23 mouse cellular contexts compared by ENCODE assay signal in genomic region chr1:39784632-39785031, GRCm38 (mm10). TPM values are rescaled to one million over a fixed set of nuclear protein-coding genes. Genes with fewer than 3 reads are reported as not detected.
DNase-seq lines count a peak whose midpoint lies in the region; ATAC-seq and TF ChIP-seq lines count a peak whose summit lies in the region.
"Had no signal": no experiment of that assay in that cellular context is flagged by ENCODE, and none has a peak within 500 bp of the region (broad histone marks: within the 10 kb centered on the region; RNA-seq: fewer than 3 reads in every experiment).

No protein-coding gene starts in this region.

- WGBS in liver, postnatal 0 days (ENCODE audit: insufficient replicate concordance) = 36% methylated on average over 5 of the region's 5 CpGs

- no peak overlapping the region for H3K27ac ChIP-seq in liver, postnatal 0 days (ENCODE audit: low read depth)
- H3K27ac ChIP-seq: embryonic facial prominence, embryonic 15.5 days; forebrain, embryonic 10.5 days; gastrocnemius, adult 2 months; hindbrain, embryonic 12.5 days had no signal

- H3K27me3 ChIP-seq in liver, postnatal 0 days (ENCODE audit: insufficient read depth, low read length) = no peaks in the 10 kb centered on the region
- H3K27me3 ChIP-seq: embryonic facial prominence, embryonic 15.5 days; heart, embryonic 12.5 days; hindbrain, embryonic 12.5 days had no signal

- no peak overlapping the region for H3K4me3 ChIP-seq in liver, postnatal 0 days (ENCODE audit: low read depth, low read length)
- H3K4me3 ChIP-seq: embryonic facial prominence, embryonic 15.5 days; erythroblast, embryonic 14.5 days; forebrain, embryonic 10.5 days; gastrocnemius, adult 2 months; heart, embryonic 12.5 days; hindbrain, embryonic 12.5 days had no signal

- DNase-seq in liver, postnatal 0 days = no peak
- no peak for DNase-seq in liver
- DNase-seq in kidney, postnatal 14 days = no peak
- no peak for DNase-seq in spleen, adult 12 weeks (ENCODE audit: low spot score)
- no peak for DNase-seq in gastrocnemius, postnatal 10 days
- DNase-seq: adrenal gland, postnatal 10 days; cerebellum, adult 11-12 months; cerebellum, adult 9-10 months; cerebellum, postnatal 25 days; gastrocnemius, adult 2 months had no signal

- 0 out of 2 replicates have a peak, but pooled peaks cover 5% of the 10 kb centered on the region for H3K4me1 ChIP-seq in liver, postnatal 0 days (ENCODE audit: insufficient read depth)
- H3K4me1 ChIP-seq: embryonic facial prominence, embryonic 15.5 days; forebrain, embryonic 10.5 days; hindbrain, embryonic 12.5 days had no signal

- no peak overlapping the region for H3K4me2 ChIP-seq in liver, postnatal 0 days (ENCODE audit: low read depth, low read length)
- H3K4me2 ChIP-seq: embryonic facial prominence, embryonic 15.5 days; heart, embryonic 12.5 days; hindbrain, embryonic 12.5 days had no signal

- TF ChIP-seq CTCF in liver, postnatal 0 days (IDR thresholded peaks at IDR 0.05; ENCODE audit: low read depth) = no peak

- peak; percentile 44; the same call in 1 of the 2 replicates for ATAC-seq in liver, postnatal 0 days
- peak; percentile 50 for ATAC-seq in common myeloid progenitor, adult 5-6 weeks (replicated peaks; ENCODE audit: low read depth, poor library complexity, severe bottlenecking)
- peak; percentile 64 for ATAC-seq in megakaryocyte, adult 5-6 weeks (ENCODE audit: poor library complexity, severe bottlenecking)
- ATAC-seq: forebrain, embryonic 14.5 days; hindbrain, embryonic 16.5 days; inflammation-experienced regulatory T-cells, adult 6 months had no signal

- no peak for TF ChIP-seq EP300 in liver, postnatal 0 days (IDR thresholded peaks at IDR 0.05; ENCODE audit: low read depth)

- H3K36me3 ChIP-seq in liver, postnatal 0 days (replicated peaks; ENCODE audit: insufficient read depth, low read length) = no peaks in the 10 kb centered on the region
- H3K36me3 ChIP-seq: embryonic facial prominence, embryonic 15.5 days; forebrain, embryonic 10.5 days; G1E; heart, embryonic 12.5 days; hindbrain, embryonic 12.5 days had no signal

- peaks cover 3% of the 10 kb centered on the region; the same call in 1 of the 2 replicates for H3K9me3 ChIP-seq in liver, postnatal 0 days (ENCODE audit: low read length)
- H3K9me3 ChIP-seq: embryonic facial prominence, embryonic 15.5 days; forebrain, embryonic 10.5 days; G1E; heart, embryonic 12.5 days; hindbrain, embryonic 12.5 days had no signal

- no peak overlapping the region for H3K9ac ChIP-seq in liver, postnatal 0 days (replicated peaks)
- H3K9ac ChIP-seq: embryonic facial prominence, embryonic 15.5 days; heart, embryonic 12.5 days; hindbrain, embryonic 12.5 days had no signal

RNA-seq across cellular contexts. Expression of gene Gm3646, which starts 20.5 kb away (rescaled TPM):
- polyA plus RNA-seq in liver, postnatal 0 days (2015; fragmentation: Nextera tagmentation; extraction: Ambion mirVana) = not detected in 2 replicates
- total RNA-seq in common myeloid progenitor, adult 5-6 weeks (2017) = not detected in 2 replicates
- total RNA-seq in megakaryocyte, adult 5-6 weeks (2015) = not detected in 2 replicates
- total RNA-seq in megakaryocyte, adult 5-6 weeks (2017) = not detected in 2 replicates
- 1 to 10 TPM in 1 of 2 experiments, under 1 TPM in 1; 0.95 to 2.3 TPM for total RNA-seq in gastrocnemius, postnatal 10 days (2021)
- total RNA-seq: adrenal gland, postnatal 10 days; adrenal gland, postnatal 4 days; G1E had no signal
- polyA plus RNA-seq: embryonic facial prominence, embryonic 11.5 days; embryonic facial prominence, embryonic 15.5 days; erythroblast, embryonic 14.5 days; forebrain, embryonic 10.5 days; forebrain, embryonic 14.5 days; G1E; hindbrain, embryonic 12.5 days; hindbrain, embryonic 16.5 days; inflammation-experienced regulatory T-cells, adult 6 months had no signal
